Mouse (Mus musculus): ENCODE results near the gene Gm13283. TPM values are rescaled to one million over a fixed set of nuclear protein-coding genes. Genes with fewer than 3 reads are reported as not detected.
"Not testable (repeated sequence)": the region's sequence is repeated elsewhere in the genome, so short reads cannot be mapped to it uniquely, and the experiment has no call there.

Gm13283 gene
- total RNA-seq, 1 experiment from 2014 or later = not detected

DNA sequence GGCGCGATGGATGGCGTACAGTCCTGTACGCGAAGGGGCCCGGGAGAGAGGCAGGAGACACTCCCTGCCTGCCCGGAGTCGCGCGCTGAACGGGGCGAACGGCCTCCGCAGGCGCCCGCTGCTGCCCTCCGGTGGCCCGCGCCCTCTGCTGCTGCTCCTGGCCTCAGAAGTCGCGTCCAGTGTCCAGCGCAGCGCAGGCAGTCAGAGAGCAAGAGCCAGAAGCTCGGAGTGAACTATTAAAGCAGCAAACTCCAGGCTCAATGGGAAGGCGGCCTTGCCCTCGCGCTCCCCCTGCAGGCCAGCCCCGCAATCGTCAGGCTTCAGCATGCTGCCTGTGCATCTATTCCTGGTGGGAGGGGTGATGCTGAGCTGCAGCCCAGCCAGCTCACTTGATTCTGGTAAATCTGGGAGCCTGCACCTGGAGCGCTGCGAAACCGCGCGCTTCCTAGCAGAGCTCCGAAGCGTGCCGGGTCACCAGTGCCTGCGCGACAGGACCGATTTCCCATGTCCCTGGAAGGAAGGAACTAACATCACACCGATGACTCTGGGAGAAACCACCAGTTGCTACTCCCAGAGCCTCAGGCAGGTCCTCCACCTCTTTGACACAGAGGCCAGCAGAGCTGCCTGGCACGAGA lies 3.6 kb downstream of the Gm13283 start:
- DNase-seq = peak; percentile 50

DNA sequence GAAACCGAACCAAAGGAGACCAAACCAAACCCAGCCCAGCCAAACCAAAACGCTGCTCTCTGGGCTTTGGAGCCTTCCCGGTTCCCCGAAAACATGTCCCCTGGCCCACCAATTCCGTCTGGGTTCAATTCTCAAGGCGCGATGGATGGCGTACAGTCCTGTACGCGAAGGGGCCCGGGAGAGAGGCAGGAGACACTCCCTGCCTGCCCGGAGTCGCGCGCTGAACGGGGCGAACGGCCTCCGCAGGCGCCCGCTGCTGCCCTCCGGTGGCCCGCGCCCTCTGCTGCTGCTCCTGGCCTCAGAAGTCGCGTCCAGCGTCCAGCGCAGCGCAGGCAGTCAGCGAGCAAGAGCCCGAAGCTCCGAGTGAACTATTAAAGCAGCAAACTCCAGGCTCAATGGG lies 13.6 kb downstream of the Gm13283 start, which contains the start of gene Gm13290:
Gene Gm13290, plus strand, starts transcription at position 301 of the 400 bp plus-strand sequence.
- not testable (repeated sequence) for DNase-seq

GRCm38 (mm10) chr4:88776622-88777021 lies 16.7 kb downstream of the Gm13283 start, which contains the start of gene Gm13289:
Gene Gm13289, plus strand, starts transcription at chr4:88776922.
- not testable (repeated sequence) for DNase-seq

GRCm38 (mm10) chr4:88779550-88779949 lies 19.6 kb downstream of the Gm13283 start, which contains the start of gene Gm13272:
Gene Gm13272, plus strand, starts transcription at chr4:88779850.
- DNase-seq = not testable (repeated sequence)

GRCm38 (mm10) chr4:88780320-88780719 lies 20.4 kb downstream of the Gm13283 start:
- DNase-seq = not testable (repeated sequence)

DNA sequence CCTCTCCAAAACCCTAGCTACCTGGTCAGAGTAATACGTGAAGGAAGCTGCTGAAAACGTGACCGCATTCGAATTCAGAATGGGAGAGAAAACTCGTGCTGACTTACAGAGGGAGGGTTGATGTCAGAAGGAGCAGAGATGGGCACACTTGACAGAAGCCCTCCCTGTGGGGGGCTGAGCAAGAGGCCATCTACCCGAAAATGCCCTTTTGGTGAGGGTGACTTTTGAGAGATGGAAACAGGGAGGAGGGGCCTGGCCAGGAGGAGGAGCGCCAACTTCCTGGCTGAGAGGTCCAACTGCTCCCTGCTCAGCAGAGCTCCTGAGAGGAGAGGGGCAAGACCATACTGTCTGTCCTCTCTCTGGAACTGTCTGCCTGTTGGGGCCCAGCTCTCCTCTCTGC lies 21.9 kb downstream of the Gm13283 start, which contains the start of gene Ifnz:
Gene Ifnz, plus strand, starts transcription at position 301 of the 400 bp plus-strand sequence.
- not testable (repeated sequence) for DNase-seq

GRCm38 (mm10) chr4:88782335-88782734 lies 22.4 kb downstream of the Gm13283 start:
- peak; percentile 22 for DNase-seq

DNA sequence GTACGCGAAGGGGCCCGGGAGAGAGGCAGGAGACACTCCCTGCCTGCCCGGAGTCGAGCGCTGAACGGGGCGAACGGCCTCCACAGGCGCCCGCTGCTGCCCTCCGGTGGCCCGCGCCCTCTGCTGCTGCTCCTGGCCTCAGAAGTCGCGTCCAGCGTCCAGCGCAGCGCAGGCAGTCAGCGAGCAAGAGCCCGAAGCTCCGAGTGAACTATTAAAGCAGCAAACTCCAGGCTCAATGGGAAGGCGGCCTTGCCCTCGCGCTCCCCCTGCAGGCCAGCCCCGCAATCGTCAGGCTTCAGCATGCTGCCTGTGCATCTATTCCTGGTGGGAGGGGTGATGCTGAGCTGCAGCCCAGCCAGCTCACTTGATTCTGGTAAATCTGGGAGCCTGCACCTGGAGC lies 25.5 kb downstream of the Gm13283 start, which contains the start of gene Gm13276:
Gene Gm13276, plus strand, starts transcription at position 301 of the 400 bp plus-strand sequence.
- not testable (repeated sequence) for DNase-seq

DNA sequence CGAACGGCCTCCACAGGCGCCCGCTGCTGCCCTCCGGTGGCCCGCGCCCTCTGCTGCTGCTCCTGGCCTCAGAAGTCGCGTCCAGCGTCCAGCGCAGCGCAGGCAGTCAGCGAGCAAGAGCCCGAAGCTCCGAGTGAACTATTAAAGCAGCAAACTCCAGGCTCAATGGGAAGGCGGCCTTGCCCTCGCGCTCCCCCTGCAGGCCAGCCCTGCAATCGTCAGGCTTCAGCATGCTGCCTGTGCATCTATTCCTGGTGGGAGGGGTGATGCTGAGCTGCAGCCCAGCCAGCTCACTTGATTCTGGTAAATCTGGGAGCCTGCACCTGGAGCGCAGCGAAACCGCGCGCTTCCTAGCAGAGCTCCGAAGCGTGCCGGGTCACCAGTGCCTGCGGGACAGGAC lies 28.5 kb downstream of the Gm13283 start, which contains the start of gene Gm13277:
Gene Gm13277, plus strand, starts transcription at position 231 of the 400 bp plus-strand sequence.
- peak; percentile 60 for DNase-seq

DNA sequence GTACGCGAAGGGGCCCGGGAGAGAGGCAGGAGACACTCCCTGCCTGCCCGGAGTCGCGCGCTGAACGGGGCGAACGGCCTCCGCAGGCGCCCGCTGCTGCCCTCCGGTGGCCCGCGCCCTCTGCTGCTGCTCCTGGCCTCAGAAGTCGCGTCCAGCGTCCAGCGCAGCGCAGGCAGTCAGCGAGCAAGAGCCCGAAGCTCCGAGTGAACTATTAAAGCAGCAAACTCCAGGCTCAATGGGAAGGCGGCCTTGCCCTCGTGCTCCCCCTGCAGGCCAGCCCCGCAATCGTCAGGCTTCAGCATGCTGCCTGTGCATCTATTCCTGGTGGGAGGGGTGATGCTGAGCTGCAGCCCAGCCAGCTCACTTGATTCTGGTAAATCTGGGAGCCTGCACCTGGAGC lies 31.3 kb downstream of the Gm13283 start, which contains the start of gene Gm13278:
Gene Gm13278, plus strand, starts transcription at position 301 of the 400 bp plus-strand sequence.
- not testable (repeated sequence) for DNase-seq

GRCm38 (mm10) chr4:88793936-88794675 lies 34.2 kb downstream of the Gm13283 start, which contains the start of gene Gm13275:
Gene Gm13275, plus strand, starts transcription at chr4:88794487.
- DNase-seq = peak; percentile 17

DNA sequence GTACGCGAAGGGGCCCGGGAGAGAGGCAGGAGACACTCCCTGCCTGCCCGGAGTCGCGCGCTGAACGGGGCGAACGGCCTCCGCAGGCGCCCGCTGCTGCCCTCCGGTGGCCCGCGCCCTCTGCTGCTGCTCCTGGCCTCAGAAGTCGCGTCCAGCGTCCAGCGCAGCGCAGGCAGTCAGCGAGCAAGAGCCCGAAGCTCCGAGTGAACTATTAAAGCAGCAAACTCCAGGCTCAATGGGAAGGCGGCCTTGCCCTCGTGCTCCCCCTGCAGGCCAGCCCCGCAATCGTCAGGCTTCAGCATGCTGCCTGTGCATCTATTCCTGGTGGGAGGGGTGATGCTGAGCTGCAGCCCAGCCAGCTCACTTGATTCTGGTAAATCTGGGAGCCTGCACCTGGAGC lies 37.2 kb downstream of the Gm13283 start, which contains the start of gene Gm13279:
Gene Gm13279, plus strand, starts transcription at position 301 of the 400 bp plus-strand sequence.
- not testable (repeated sequence) for DNase-seq

- DNase-seq = not testable (repeated sequence)
Observed at GRCm38 (mm10) chr4:88799365-88799764, 39.4 kb downstream of the Gm13283 start, which contains the start of gene Gm13285. Gene Gm13285, plus strand, starts transcription at chr4:88799665.

DNA sequence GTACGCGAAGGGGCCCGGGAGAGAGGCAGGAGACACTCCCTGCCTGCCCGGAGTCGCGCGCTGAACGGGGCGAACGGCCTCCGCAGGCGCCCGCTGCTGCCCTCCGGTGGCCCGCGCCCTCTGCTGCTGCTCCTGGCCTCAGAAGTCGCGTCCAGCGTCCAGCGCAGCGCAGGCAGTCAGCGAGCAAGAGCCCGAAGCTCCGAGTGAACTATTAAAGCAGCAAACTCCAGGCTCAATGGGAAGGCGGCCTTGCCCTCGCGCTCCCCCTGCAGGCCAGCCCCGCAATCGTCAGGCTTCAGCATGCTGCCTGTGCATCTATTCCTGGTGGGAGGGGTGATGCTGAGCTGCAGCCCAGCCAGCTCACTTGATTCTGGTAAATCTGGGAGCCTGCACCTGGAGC lies 43.0 kb downstream of the Gm13283 start, which contains the start of gene Gm13287:
Gene Gm13287, plus strand, starts transcription at position 301 of the 400 bp plus-strand sequence.
- not testable (repeated sequence) for DNase-seq

GRCm38 (mm10) chr4:88805231-88805630 lies 45.3 kb downstream of the Gm13283 start, which contains the start of gene Gm13288:
Gene Gm13288, plus strand, starts transcription at chr4:88805531.
- not testable (repeated sequence) for DNase-seq

- DNase-seq = peak; percentile 26
Observed at GRCm38 (mm10) chr4:88805761-88806160, 45.8 kb downstream of the Gm13283 start.

Other genes with a start within 250 kb of the Gm13283 start
- gene Ifnb1, start 237.3 kb upstream of the Gm13283 start, total RNA-seq (2021) = not detected in 2 replicates
- not detected in 2 replicates for gene Ifna15, start 201.9 kb upstream of the Gm13283 start, total RNA-seq (2021)
- not detected in 2 replicates for gene Ifna14, start 188.3 kb upstream of the Gm13283 start, total RNA-seq (2021)
- not detected in 2 replicates for gene Ifna9, start 167.7 kb upstream of the Gm13283 start, total RNA-seq (2021)
- gene Ifna12, start 156.7 kb upstream of the Gm13283 start, total RNA-seq (2021) = not detected in 2 replicates
- not detected in 2 replicates for gene C87499, start 125.7 kb upstream of the Gm13283 start, total RNA-seq (2021)
- gene Ifna13, start 115.7 kb upstream of the Gm13283 start, total RNA-seq (2021) = not detected in 2 replicates
- not detected in 2 replicates for gene Ifna16, start 83.2 kb upstream of the Gm13283 start, total RNA-seq (2021)
- not detected in 2 replicates for gene Ifna2, start 76.2 kb upstream of the Gm13283 start, total RNA-seq (2021)
- gene Ifnab, start 68.8 kb upstream of the Gm13283 start, total RNA-seq (2021) = not detected in 2 replicates
- 0.73 and 0.95 TPM in 2 replicates for gene Gm26566, start 38.3 kb upstream of the Gm13283 start, total RNA-seq (2021)
- gene Klhl9, start 37.7 kb upstream of the Gm13283 start, total RNA-seq (2021) = 83.9 and 94.1 TPM in 2 replicates
- not detected in 2 replicates for gene Gm13271, start 5.3 kb upstream of the Gm13283 start, total RNA-seq (2021)
- gene Gm13290, start 13.7 kb downstream of the Gm13283 start, total RNA-seq (2021) = not detected in 2 replicates
- not detected in 2 replicates for gene Gm13289, start 16.8 kb downstream of the Gm13283 start, total RNA-seq (2021)
- gene Gm13272, start 19.7 kb downstream of the Gm13283 start, total RNA-seq (2021) = not detected in 2 replicates
- not detected in 2 replicates for gene Ifnz, start 22.0 kb downstream of the Gm13283 start, total RNA-seq (2021)
- gene Gm13276, start 25.6 kb downstream of the Gm13283 start, total RNA-seq (2021) = not detected in 2 replicates
- not detected in 2 replicates for gene Gm13277, start 28.5 kb downstream of the Gm13283 start, total RNA-seq (2021)
- not detected in 2 replicates for gene Gm13278, start 31.4 kb downstream of the Gm13283 start, total RNA-seq (2021)
- not detected in 2 replicates for gene Gm13275, start 34.4 kb downstream of the Gm13283 start, total RNA-seq (2021)
- not detected in 2 replicates for gene Gm13279, start 37.3 kb downstream of the Gm13283 start, total RNA-seq (2021)
- gene Gm13285, start 39.5 kb downstream of the Gm13283 start, total RNA-seq (2021) = 0.36 TPM in 1 of 2 replicates, not detected in the other
- not detected in 2 replicates for gene Gm13287, start 43.1 kb downstream of the Gm13283 start, total RNA-seq (2021)
- gene Gm13288, start 45.4 kb downstream of the Gm13283 start, total RNA-seq (2021) = not detected in 2 replicates
- not detected in 2 replicates for gene Ifna7, start 56.1 kb downstream of the Gm13283 start, total RNA-seq (2021)
- gene Ifna11, start 59.8 kb downstream of the Gm13283 start, total RNA-seq (2021) = not detected in 2 replicates
- gene Ifna6, start 67.3 kb downstream of the Gm13283 start, total RNA-seq (2021) = not detected in 2 replicates
- gene Ifna5, start 75.4 kb downstream of the Gm13283 start, total RNA-seq (2021) = not detected in 2 replicates
- gene Ifna4, start 81.7 kb downstream of the Gm13283 start, total RNA-seq (2021) = not detected in 2 replicates
- gene Ifna1, start 90.0 kb downstream of the Gm13283 start, total RNA-seq (2021) = not detected in 2 replicates
- gene Ifne, start 120.1 kb downstream of the Gm13283 start, total RNA-seq (2021) = not detected in 2 replicates

All from adrenal gland, postnatal 25 days (tissue).